Mouse (Mus musculus) midbrain, embryonic 11.5 days (tissue): ENCODE results near the gene Gsap. TPM values are rescaled to one million over a fixed set of nuclear protein-coding genes. Genes with fewer than 3 reads are reported as not detected.
A peak's percentile ranks its signal among the peaks of the same experiment; 100 is the strongest.

ENCODE experiments used
- ATAC-seq: fragments of 200-750 bp; cut with Nextera tagmentation; 2 replicates; pipeline ENCODE4 v1.8.0; 2017; ENCODE audit warnings: moderate TSS enrichment, moderate library complexity; ENCODE audit not compliant: low FRiP score
- DNase-seq: peaks from one replicate; pipeline ENCODE4 v3.0.0; 2015; ENCODE audit warnings: low spot score; ENCODE audit errors: missing footprints
- H3K27ac ChIP-seq: fragments of 300-500 bp; sonication (generic); 2 replicates; pipeline ENCODE4 v1.5.1; 2014; ENCODE audit warnings: low read depth, low read length
- H3K27me3 ChIP-seq: fragments of 300-500 bp; sonication (generic); 2 replicates; pipeline ENCODE4 v1.6.1; 2014; ENCODE audit warnings: mild to moderate bottlenecking, low read length, moderate library complexity, mixed read lengths; ENCODE audit not compliant: control insufficient read depth, insufficient read depth
- H3K36me3 ChIP-seq: fragments of 300-500 bp; sonication (generic); 2 replicates; pipeline ENCODE4 v1.6.1; 2014; ENCODE audit warnings: mild to moderate bottlenecking, low read length, moderate library complexity, mixed read lengths; ENCODE audit not compliant: control insufficient read depth, insufficient read depth
- H3K4me1 ChIP-seq: fragments of 300-500 bp; sonication (generic); 2 replicates; pipeline ENCODE4 v1.6.1; 2014; ENCODE audit warnings: low read length; ENCODE audit not compliant: control insufficient read depth, insufficient read depth
- H3K4me2 ChIP-seq: fragments of 300-500 bp; sonication (generic); 2 replicates; pipeline ENCODE4 v1.6.1; 2014; ENCODE audit warnings: mild to moderate bottlenecking, moderate library complexity
- H3K4me3 ChIP-seq: fragments of 300-500 bp; sonication (generic); 2 replicates; pipeline ENCODE4 v1.5.1; 2014; ENCODE audit warnings: low read depth, low read length
- H3K9ac ChIP-seq: fragments of 300-500 bp; sonication (generic); 2 replicates; pipeline ENCODE4 v1.6.1; 2014; ENCODE audit warnings: low read length
- H3K9me3 ChIP-seq: fragments of 300-500 bp; sonication (generic); 2 replicates; pipeline ENCODE4 v1.6.1; 2016; ENCODE audit warnings: low read length; ENCODE audit not compliant: control insufficient read depth
- WGBS: fragments of 180-500 bp; shearing (Covaris S2); extraction: QIAGEN DNeasy Blood & Tissue Kit; methylation state at CpG from one replicate; pipeline ENCODE4 v1.1.7; 2014; 5-methylcytosine and 5-hydroxymethylcytosine counted together
- polyA plus RNA-seq: library from polyadenylated mRNA; unstranded; fragments of >200 nt; fragmentation: Nextera tagmentation; extraction: Ambion mirVana; gene quantifications from 2 replicates; pipeline ENCODE4 v1.2.1, GENCODE M21; 2014

The Gsap gene
- polyA plus RNA-seq, 1 experiment from 2014 or later: 2.4 TPM

DNA sequence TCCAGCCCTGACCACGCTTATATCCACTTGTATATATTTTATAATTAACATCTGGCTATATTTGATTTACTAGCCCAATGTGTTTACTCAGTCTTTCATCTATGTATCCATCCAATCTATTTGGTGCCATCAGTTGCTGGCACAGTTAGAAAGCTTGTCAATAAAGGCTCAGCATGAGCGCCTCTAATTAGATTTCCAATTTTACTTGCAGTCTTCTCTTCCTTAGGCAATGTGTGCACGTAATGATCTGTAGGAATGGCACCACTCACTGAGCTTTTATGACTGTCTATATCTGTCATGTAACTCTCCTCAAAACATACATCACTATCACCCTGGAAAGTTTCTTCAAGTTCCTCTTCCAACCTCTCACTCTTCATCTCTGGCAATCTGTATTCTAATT lies 29.3 kb upstream of the Gsap start:
- peak; percentile 78 for DNase-seq

DNA sequence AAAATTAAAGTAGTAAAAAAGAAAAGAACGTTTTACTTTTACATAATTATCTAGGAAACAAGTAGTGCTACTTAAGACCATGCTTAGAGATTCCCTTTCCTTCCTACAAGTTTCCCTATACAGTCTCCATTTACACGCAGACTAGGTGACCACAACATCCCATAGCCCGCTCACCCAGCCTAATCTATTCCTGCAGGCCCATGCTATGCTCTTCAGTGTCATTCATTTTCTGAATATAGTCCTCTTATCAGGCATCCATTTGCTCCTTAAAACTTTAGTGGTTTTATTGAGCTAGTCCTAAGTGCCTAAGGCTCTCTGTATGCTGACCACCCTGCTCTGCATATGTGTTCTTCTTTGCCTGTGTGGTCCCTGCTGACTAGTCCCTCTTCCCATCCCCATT lies 26.5 kb upstream of the Gsap start:
- Histone ChIP-seq H3K4me1 (no peaks in the 10 kb centered on the region), H3K9me3 (no peaks in the 10 kb centered on the region; the same call in 1 of the 2 replicates), H3K9ac (no peak overlapping the region), H3K36me3 (no peaks in the 10 kb centered on the region), H3K27me3 (no peaks in the 10 kb centered on the region), H3K4me3 (no peak overlapping the region), H3K27ac (no peak overlapping the region), H3K4me2 (no peak overlapping the region)
- 87% methylated on average over 3 of the region's 3 CpGs for WGBS
- DNase-seq (no peak), ATAC-seq (no peak)

More for the DNA sequence above, 29.3 kb upstream of the Gsap start:
- Histone ChIP-seq H3K4me1 (no peaks in the 10 kb centered on the region), H3K27ac (no peak overlapping the region), H3K9ac (no peak overlapping the region), H3K4me3 (no peak overlapping the region), H3K4me2 (no peak overlapping the region), H3K9me3 (no peaks in the 10 kb centered on the region; the same call in 1 of the 2 replicates), H3K27me3 (no peaks in the 10 kb centered on the region), H3K36me3 (no peaks in the 10 kb centered on the region)
- WGBS: 91% methylated on average over 3 of the region's 3 CpGs
- ATAC-seq: no peak

DNA sequence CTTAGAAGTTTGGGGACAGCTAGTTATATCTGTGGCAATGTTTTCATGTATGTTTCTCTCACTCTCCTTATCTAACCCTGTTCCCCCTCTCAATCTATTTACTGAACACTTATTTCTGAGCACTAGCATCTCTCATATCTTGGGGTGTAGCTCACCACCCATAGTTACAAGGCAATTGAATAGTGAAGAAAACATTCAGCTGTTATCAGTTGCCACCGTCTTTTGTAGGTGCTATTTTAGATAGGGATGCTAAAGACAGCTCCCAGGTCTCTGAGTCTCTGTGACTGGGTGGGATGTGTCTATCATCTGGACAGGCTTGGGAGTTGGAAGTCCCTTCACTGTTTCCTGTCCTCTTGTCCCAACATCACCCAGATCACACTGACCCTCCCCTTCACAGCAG lies 25.3 kb upstream of the Gsap start:
- H3K36me3 ChIP-seq: no peaks in the 10 kb centered on the region
- H3K4me1 ChIP-seq: no peaks in the 10 kb centered on the region
- no peak overlapping the region for H3K4me3 ChIP-seq
- DNase-seq (no peak), ATAC-seq (no peak)
- no peak overlapping the region for H3K4me2 ChIP-seq
- no peaks in the 10 kb centered on the region; the same call in 1 of the 2 replicates for H3K9me3 ChIP-seq
- H3K27ac ChIP-seq: no peak overlapping the region
- WGBS: 86% methylated on average over 1 of the region's 1 CpGs
- no peak overlapping the region for H3K9ac ChIP-seq
- H3K27me3 ChIP-seq: no peaks in the 10 kb centered on the region

DNA sequence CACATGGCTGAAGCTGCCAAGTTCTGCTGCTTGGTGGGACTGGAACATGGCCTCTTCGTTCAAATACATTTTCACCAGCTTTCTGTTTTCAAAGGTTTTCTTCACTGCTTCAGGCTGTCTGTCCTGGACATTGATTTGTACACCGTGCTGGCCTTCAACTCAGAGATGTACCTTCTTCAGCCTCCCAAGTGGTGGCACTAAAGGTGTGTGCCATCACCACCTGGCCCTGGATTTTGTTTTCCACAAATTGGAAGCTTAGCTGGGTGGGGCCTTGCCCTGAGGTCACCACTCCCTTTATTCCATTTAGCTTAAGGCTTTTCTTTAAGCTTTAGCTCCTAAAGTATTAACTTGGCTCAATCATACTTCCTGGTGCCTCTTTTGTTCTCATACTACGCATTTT lies 22.6 kb upstream of the Gsap start:
- 77% methylated on average over 3 of the region's 3 CpGs for WGBS
- Histone ChIP-seq H3K9me3 (no peaks in the 10 kb centered on the region), H3K9ac (no peak overlapping the region), H3K36me3 (no peaks in the 10 kb centered on the region), H3K4me1 (no peaks in the 10 kb centered on the region), H3K27me3 (no peaks in the 10 kb centered on the region), H3K4me3 (no peak overlapping the region), H3K27ac (no peak overlapping the region), H3K4me2 (no peak overlapping the region)
- DNase-seq: no peak
- ATAC-seq: no peak

DNA sequence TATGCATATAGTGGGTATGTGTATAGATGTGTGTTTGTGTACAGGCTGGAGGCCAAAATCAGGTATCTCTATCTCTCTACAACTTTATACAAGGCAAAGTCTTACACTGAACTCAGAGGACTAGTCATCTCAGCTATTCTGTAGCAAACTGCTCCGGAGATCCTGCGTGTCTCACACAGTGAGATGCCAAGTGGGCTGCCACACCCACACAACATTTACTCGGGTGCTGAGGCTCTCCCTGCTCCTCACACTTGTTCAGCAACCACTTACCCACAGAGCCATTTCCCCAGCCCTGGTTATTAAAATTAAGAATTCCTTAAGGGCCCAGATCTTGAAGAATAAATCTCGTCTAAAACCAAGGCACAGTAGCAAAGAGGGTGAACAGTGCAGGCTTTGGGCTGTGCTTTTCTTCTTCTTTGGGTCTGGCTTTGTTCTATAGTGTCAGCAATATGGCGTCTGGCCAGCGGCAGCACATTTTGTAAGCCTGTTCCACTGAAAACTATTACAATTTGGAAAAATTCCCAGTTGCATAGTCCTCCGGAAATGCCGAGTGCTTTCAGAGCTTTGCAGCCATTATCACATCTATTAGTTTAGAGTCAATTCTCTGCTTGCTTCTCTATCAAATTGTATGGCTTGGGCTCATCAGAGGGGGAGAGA lies 17.2 kb upstream of the Gsap start:
- Histone ChIP-seq H3K4me2 (no peak overlapping the region), H3K4me3 (no peak overlapping the region), H3K36me3 (no peaks in the 10 kb centered on the region), H3K4me1 (no peaks in the 10 kb centered on the region), H3K9ac (no peak overlapping the region), H3K27ac (no peak overlapping the region), H3K9me3 (no peaks in the 10 kb centered on the region), H3K27me3 (no peaks in the 10 kb centered on the region)
- WGBS: 63% methylated on average over 8 of the region's 8 CpGs
- no peak for DNase-seq
- ATAC-seq: no peak

DNA sequence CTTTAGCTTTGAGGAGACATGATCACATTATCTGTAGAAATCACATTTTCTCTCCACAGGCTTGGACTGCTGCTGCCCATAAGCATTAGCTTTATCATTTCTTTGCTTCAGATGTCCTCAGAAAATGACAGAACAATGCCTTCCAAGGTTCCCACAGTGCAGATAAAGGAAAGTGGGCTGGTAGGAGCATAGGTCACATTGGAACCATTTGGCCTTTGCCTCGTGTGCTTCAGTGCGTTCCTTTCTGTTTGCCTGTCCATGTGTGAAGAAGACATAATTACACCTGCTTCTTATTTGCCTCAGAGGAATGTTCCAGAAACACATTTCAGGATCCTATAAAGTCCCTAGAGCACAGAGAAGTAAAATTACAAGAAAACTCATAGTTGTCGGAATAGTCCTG lies 16.7 kb upstream of the Gsap start:
- Histone ChIP-seq H3K27ac (no peak overlapping the region), H3K4me3 (no peak overlapping the region), H3K4me2 (no peak overlapping the region), H3K9ac (no peak overlapping the region), H3K9me3 (no peaks in the 10 kb centered on the region), H3K27me3 (no peaks in the 10 kb centered on the region), H3K36me3 (no peaks in the 10 kb centered on the region), H3K4me1 (no peaks in the 10 kb centered on the region)
- WGBS: 58% methylated on average over 3 of the region's 3 CpGs
- DNase-seq (no peak), ATAC-seq (no peak)

DNA sequence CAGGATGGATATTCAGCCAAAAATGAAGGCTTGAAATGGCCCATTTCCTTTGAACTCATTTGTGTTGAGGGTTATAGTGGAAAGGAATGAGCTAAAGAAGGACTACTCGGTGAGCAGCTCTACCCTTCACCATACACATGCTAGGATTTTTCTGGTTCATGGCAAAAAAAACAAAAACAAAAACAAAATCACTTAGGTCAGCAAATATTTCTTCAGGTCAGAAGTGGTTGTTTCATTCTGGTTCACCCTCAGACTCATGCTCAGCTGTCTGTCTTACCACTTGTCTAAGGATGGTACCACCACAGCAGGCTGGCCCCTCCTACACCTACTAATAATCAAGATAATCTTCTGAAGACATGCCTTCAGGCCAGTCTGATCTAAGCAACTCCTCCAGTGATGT lies 16.2 kb upstream of the Gsap start:
- no peaks in the 10 kb centered on the region for H3K27me3 ChIP-seq
- no peak for DNase-seq
- H3K9ac ChIP-seq: no peak overlapping the region
- ATAC-seq: no peak
- H3K9me3 ChIP-seq: no peaks in the 10 kb centered on the region
- 100% methylated on average over 1 of the region's 1 CpGs for WGBS
- no peak overlapping the region for H3K27ac ChIP-seq
- H3K4me1 ChIP-seq: no peaks in the 10 kb centered on the region
- no peak overlapping the region for H3K4me2 ChIP-seq
- H3K4me3 ChIP-seq: no peak overlapping the region
- H3K36me3 ChIP-seq: no peaks in the 10 kb centered on the region

DNA sequence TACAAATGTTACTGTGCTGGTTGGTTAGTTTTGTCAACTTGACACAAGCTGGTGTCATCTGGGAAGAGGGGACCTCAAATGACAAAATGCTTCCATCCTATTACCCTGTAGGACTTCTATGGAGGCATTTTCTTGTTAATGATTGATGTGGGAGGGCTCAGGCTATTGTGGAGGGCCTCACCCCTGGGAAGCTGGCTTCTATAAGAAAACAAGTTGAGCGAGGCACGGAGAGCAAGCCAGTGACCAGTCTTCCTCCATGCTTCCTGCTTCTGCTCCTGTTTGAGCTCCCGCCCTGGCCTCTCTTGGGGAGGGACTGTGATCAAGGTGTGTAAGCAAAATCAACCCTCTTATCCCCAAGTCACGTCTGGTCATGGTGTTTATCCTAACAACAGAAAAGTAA lies 15.6 kb upstream of the Gsap start:
- no peak overlapping the region for H3K27ac ChIP-seq
- H3K27me3 ChIP-seq: no peaks in the 10 kb centered on the region
- WGBS: 38% methylated on average over 4 of the region's 4 CpGs

DNA sequence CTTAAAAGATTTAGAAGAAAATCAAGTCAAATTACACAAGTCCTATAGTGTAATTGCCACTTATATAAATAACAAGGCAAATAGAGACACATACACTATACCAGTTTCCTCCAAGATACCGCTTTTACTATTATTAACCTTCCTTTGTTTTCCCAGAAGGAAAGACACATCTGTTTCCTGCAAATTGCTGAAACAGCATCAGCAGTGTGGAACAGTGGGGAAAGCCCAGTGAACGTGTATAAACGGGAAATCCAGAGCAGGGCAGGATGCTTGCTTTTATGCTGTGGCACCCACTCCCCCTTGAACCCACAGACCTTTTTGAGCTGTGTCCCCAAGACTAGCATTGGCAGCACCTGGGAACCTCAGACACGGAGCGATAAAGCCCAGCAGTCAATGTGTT lies 15.2 kb upstream of the Gsap start:
- Histone ChIP-seq H3K27ac (no peak overlapping the region), H3K4me1 (peaks cover 6% of the 10 kb centered on the region; the same call in 1 of the 2 replicates), H3K9ac (no peak overlapping the region), H3K4me3 (no peak overlapping the region), H3K4me2 (no peak overlapping the region), H3K27me3 (no peaks in the 10 kb centered on the region), H3K9me3 (no peaks in the 10 kb centered on the region), H3K36me3 (no peaks in the 10 kb centered on the region)
- ATAC-seq (no peak), DNase-seq (no peak)
- 74% methylated on average over 5 of the region's 5 CpGs for WGBS

More for the DNA sequence above, 15.6 kb upstream of the Gsap start:
- Histone ChIP-seq H3K9me3 (no peaks in the 10 kb centered on the region), H3K9ac (no peak overlapping the region), H3K36me3 (no peaks in the 10 kb centered on the region), H3K4me1 (peaks cover 4% of the 10 kb centered on the region; the same call in 1 of the 2 replicates), H3K4me3 (no peak overlapping the region), H3K4me2 (no peak overlapping the region)
- DNase-seq: no peak
- ATAC-seq: no peak
